Mouse (Mus musculus): ENCODE results near the gene B2m. TPM values are rescaled to one million over a fixed set of nuclear protein-coding genes. Genes with fewer than 3 reads are reported as not detected.

Gene B2m
- total RNA-seq, 1 experiment from 2014 or later: 4,524 TPM

- ATAC-seq (replicated peaks; ENCODE audit: insufficient number of reproducible peaks, low FRiP score, low TSS enrichment, poor library complexity, severe bottlenecking): peak; percentile 24
Observed at GRCm38 (mm10) chr2:122148242-122148917, 894 bp downstream of the B2m start.

DNA sequence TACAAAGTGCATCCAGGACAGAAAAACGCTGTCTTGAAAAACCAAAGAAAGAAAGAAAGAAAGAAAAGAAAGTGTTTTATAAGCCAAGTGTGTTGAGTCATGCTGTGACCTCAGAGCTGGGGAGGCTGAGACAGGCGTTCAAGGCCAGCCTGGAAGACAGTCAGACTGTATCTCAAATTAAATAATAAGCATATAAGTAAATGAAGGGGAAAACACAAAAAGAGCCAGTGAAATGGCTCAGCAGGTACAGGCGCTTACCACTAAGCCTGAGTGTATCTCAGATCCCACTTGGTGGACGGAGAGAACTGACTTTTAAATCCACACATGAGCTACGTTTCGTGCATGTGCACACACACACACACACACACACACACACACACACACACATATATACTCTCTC is 1.8 kb downstream of the B2m start:
- ATAC-seq (replicated peaks; ENCODE audit: insufficient number of reproducible peaks, low FRiP score, low TSS enrichment, poor library complexity, severe bottlenecking): no peak

DNA sequence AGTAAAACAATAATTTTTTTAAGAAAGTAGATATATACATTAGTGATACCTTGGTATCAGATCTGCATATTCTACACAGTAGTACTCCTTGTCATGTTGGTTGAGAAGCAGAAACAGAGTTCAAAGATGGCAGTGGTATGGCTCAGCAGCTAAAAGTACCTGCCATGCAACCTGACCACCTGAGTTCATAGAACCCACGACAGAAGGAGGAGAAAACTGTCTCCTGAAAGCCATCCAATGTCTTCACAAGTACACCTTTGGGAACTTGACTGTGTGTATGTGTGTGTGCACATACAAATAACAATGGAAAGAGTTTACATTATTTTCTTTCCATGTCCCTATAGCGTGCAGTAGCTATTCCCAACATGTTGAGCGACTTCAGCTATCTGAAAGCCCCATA is 2.2 kb downstream of the B2m start:
- ATAC-seq (replicated peaks; ENCODE audit: insufficient number of reproducible peaks, low FRiP score, low TSS enrichment, poor library complexity, severe bottlenecking): no peak

DNA sequence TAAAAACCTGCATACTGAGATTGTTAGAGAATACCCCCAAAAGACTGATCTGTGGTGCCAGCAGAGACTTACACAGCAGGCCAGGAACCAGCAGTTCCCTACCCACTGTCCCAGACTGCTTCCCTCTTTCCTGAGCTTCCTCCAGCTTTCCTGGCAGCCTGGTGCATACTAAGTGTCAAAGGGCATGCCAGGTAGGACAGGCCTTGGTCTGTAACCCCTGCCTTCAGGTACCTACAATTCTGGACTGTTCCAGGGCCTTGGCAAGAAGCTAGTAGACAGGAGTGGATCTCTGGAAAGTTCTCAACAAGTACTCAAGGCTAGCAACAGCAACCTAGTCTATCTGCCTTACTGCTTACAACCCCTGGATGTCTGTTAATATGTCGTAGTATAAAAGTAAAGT is 3.7 kb downstream of the B2m start:
- no peak for ATAC-seq (replicated peaks; ENCODE audit: insufficient number of reproducible peaks, low FRiP score, low TSS enrichment, poor library complexity, severe bottlenecking)

- no peak for ATAC-seq (replicated peaks; ENCODE audit: insufficient number of reproducible peaks, low FRiP score, low TSS enrichment, poor library complexity, severe bottlenecking)
Observed at GRCm38 (mm10) chr2:122152850-122153249, 5.4 kb downstream of the B2m start.

- no peak for ATAC-seq (replicated peaks; ENCODE audit: insufficient number of reproducible peaks, low FRiP score, low TSS enrichment, poor library complexity, severe bottlenecking)
Observed at GRCm38 (mm10) chr2:122153681-122154365, 6.3 kb downstream of the B2m start.

DNA sequence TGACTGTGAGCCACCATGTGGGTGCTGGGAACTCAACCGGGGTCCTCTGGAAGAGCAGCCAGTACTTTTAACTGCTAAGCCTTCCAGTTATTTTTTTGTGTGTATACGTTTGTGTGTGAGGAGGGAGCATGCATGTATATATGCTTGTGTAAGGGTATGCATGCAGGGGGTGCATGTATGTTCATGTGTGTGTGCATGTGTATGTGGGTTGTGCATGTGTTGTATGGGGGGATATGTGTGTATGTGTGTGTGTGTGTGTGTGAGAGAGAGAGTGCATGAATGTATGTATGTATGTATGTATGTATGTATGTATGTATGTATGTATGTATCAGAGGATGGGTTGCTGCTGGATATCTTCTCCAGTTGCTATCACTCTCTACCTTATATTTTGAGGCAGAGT is 7.0 kb downstream of the B2m start:
- ATAC-seq (replicated peaks; ENCODE audit: insufficient number of reproducible peaks, low FRiP score, low TSS enrichment, poor library complexity, severe bottlenecking): no peak

DNA sequence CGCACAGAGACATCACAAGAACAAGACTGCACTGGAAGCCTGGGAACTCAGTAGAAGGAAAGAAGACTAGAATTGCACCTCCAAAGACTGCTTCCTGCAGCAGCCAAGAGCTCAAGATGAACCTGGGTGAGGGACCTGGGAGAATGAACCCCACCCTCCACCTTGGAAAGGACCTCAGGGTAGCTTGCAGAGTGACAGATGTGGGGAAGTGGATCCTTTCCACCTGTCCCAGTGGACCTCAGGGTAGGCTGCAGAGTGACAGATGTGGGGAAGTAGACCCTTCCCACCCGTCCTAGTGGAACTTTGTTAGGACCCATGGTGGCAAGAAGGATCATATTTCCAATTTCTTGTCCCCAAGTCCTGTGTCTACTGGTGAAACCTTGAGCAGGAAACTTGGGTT is 7.8 kb downstream of the B2m start:
- no peak for ATAC-seq (replicated peaks; ENCODE audit: insufficient number of reproducible peaks, low FRiP score, low TSS enrichment, poor library complexity, severe bottlenecking)

DNA sequence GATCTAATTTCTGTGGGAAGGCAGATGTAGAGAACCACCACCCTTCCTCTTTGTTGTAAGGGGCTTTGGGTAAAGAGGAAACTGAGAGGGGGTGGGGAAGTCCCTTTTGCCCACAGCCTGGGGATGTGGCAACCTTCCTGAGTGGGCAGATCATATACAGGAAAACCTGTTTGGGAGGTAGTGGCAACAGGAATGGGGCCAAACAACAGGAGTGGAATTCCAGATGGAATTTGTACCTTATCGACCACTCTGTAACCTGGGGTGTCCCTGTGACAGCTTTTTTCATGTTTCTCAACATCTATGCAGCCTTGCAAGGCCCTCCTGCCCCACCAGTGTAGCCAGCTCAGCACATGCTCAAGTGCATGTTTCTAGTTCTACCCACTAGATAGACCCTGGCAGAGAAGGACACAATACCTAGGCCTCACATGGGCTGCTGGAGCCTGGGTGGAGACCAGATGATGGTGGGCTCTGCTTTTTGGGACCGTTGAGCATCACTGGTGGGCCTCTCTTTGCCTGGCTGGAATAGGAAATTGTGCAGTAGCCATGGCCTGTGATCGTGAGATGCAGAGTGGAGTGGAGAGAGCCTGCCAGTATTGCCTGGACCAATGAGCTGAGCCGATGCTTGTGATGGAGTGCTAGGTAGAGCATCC is 8.7 kb downstream of the B2m start:
- ATAC-seq (replicated peaks; ENCODE audit: insufficient number of reproducible peaks, low FRiP score, low TSS enrichment, poor library complexity, severe bottlenecking): peak; percentile 60

- no peak for ATAC-seq (replicated peaks; ENCODE audit: insufficient number of reproducible peaks, low FRiP score, low TSS enrichment, poor library complexity, severe bottlenecking)
Observed at GRCm38 (mm10) chr2:122157561-122157960, 10.1 kb downstream of the B2m start.

- ATAC-seq (replicated peaks; ENCODE audit: insufficient number of reproducible peaks, low FRiP score, low TSS enrichment, poor library complexity, severe bottlenecking): no peak
Observed at GRCm38 (mm10) chr2:122158362-122158802, 10.9 kb downstream of the B2m start.

DNA sequence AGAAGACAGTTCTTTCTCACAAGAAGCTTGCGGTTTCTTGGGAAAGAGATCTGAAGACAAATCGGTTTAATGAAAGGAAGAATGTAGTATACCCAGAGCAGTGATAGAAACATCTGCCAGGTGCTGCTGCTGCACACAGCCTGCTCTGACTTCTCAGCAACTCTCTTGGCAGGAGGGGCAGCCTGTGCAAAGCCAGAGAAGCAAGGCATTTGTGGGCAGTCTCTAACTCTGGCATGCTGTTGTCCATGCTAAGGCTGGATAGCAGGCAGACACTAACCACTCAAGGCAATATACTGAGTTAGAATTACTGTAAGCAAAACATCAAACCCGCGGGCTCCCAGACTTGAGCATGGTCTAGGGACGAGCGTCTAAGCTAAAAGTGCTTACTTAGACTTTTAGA is 12.2 kb downstream of the B2m start:
- ATAC-seq (replicated peaks; ENCODE audit: insufficient number of reproducible peaks, low FRiP score, low TSS enrichment, poor library complexity, severe bottlenecking): no peak

DNA sequence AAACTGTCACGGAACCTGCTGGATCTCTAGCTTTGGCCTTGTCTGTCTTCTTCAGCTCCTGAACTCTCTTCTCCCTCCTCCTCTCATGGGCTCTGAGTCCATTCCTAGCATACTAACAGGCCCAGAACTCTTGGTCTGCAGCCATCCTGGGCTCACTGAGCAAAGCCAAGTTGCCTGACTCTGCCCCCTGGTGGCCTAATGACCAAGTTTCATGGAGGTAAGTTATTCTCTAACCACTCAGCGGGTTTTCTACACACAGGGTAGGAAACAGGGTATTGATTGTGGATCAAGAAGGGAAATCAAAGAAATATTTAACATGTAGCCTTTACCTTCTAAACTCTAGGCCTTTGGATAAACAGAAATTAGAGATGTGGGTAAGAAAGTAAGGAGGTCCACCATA is 13.2 kb downstream of the B2m start, which contains the start of gene Trim69:
Gene Trim69 (plus strand): TSS at position 21 of the 400 bp plus-strand sequence.
- ATAC-seq (replicated peaks; ENCODE audit: insufficient number of reproducible peaks, low FRiP score, low TSS enrichment, poor library complexity, severe bottlenecking): peak; percentile 74

DNA sequence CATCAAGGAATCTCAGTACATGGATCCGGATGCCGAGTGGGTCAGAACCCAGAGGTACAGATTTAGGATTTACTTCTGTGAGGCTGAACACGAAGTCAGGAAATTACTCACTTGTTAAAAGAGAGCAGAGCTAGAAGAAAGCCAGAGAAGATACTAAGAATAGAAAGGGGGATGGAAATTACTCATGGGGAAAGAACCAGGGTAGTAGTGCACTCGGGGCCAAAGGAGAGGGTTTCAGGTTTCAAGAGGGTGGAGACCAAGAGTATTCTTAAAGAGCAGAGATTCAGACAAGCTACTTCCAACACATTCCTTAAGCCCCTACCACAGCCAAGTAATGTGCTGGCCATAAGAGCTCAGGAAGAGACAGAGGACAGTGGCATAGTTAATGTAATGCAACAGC is 14.1 kb downstream of the B2m start:
- no peak for ATAC-seq (replicated peaks; ENCODE audit: insufficient number of reproducible peaks, low FRiP score, low TSS enrichment, poor library complexity, severe bottlenecking)

- ATAC-seq (replicated peaks; ENCODE audit: insufficient number of reproducible peaks, low FRiP score, low TSS enrichment, poor library complexity, severe bottlenecking): no peak
Observed at GRCm38 (mm10) chr2:122162529-122162928, 15.0 kb downstream of the B2m start.

GRCm38 (mm10) chr2:122163430-122164195 is 16.1 kb downstream of the B2m start:
- ATAC-seq (replicated peaks; ENCODE audit: insufficient number of reproducible peaks, low FRiP score, low TSS enrichment, poor library complexity, severe bottlenecking): no peak

- peak; percentile 65 for ATAC-seq (replicated peaks; ENCODE audit: insufficient number of reproducible peaks, low FRiP score, low TSS enrichment, poor library complexity, severe bottlenecking)
Observed at GRCm38 (mm10) chr2:122164293-122164692, 16.8 kb downstream of the B2m start.

DNA sequence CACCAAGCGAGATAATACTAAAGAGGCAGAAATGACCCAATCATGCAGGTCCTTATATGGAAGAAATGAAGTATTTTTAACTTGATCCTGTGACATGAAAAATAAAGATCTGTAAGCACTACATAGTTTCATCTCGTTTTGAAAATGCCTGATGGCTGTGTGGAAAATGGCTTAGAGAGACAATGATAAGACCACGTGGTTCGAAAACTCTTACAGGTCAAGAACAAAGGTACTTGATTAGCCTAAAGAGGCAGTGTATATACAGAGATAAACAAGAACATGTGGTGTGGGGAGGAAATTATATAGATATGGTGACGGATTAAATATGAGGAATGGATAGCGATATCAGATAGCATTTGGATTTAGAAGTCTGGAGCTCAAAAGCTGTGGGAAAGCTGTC is 23.8 kb downstream of the B2m start:
- no peak for ATAC-seq (replicated peaks; ENCODE audit: insufficient number of reproducible peaks, low FRiP score, low TSS enrichment, poor library complexity, severe bottlenecking)

- no peak for ATAC-seq (replicated peaks; ENCODE audit: insufficient number of reproducible peaks, low FRiP score, low TSS enrichment, poor library complexity, severe bottlenecking)
Observed at GRCm38 (mm10) chr2:122172188-122172587, 24.7 kb downstream of the B2m start.
